Mouse (Mus musculus) embryo, embryonic 10 days (tissue): ENCODE results near the gene Olfr824.
"Not testable (repeated sequence)": the region's sequence is repeated elsewhere in the genome, so short reads cannot be mapped to it uniquely, and the experiment has no call there.

ENCODE experiments used
- DNase-seq: peaks from one replicate; pipeline ENCODE4 v3.0.0-alpha.2; 2015; ENCODE audit warnings: low spot score

Gene Olfr824

GRCm38 (mm10) chr10:130129900-130130299 is at the start of gene Olfr824:
TSS of gene Olfr824 (minus strand) at chr10:130130000.
- not testable (repeated sequence) for DNase-seq

- no peak for DNase-seq
Measured at GRCm38 (mm10) chr10:130166666-130167065, 36.9 kb upstream of the Olfr824 start, which contains the start of gene Olfr825. TSS of gene Olfr825 (minus strand) at chr10:130166766.

GRCm38 (mm10) chr10:130165196-130165595 is 35.4 kb upstream of the Olfr824 start:
- no peak for DNase-seq

- no peak for DNase-seq
Measured at GRCm38 (mm10) chr10:130144121-130144520, 14.3 kb upstream of the Olfr824 start.

DNA sequence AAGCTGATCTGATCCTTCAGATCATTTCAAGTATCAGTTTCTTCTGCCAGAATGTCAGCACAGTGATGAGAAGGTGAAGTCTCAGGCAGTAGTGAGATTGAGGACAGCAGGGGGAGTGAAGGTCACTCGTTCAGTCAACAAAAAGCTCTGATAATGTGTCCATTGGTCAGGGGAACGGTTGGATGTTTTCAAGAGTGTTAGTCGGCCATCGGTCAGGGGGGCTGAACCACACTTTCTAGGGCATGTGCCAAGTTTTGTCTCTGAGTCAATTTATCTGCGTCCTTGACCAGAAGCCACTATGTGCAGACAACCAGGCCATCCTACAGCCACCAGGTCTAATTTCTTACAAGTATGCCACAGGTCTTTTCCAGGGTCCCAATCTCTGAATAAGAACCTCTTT is 12.7 kb upstream of the Olfr824 start:
- DNase-seq, result not testable (repeated sequence)

DNA sequence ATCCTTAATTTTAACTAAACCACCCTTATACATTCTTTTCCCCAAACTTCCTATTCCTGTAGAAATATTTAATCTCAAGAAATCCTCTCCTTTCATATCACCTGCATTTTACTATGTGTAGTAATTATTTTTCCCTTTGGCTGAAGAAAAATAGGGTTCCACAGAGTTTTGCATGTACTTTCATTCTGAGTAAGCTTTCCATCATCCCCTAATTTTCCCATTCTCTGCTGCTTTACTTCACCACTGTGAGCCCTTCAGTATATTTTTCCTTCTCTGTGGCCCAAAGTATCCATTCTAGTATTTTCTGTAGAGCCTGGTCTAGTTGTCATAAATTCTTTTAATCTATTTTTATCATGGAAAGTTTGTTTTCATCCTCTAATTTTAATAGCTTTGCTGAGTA is 5.0 kb upstream of the Olfr824 start:
- DNase-seq, result no peak

- not testable (repeated sequence) for DNase-seq
Measured at GRCm38 (mm10) chr10:130116045-130116444, 13.8 kb downstream of the Olfr824 start.

DNA sequence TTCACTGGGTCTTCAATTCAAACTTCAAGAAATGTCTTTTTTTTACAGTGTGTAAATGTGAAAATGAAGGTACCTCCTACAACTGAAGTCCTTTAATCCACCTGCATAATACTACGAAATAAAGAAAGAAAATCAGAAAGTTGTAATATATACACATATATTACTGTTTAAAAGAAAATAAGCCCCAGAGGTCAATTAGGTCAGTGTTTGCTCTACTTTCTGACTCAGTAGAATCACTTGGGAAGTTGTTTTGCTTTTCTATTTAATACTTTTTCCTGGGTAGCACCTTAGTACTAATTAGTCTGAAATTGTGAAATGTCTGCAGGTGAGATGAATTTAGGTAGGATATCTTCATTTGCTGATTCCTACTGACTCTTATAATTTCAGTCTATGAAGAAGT is 14.5 kb downstream of the Olfr824 start, which contains the start of gene Olfr823:
Gene Olfr823, minus strand, starts transcription at position 101 of the 400 bp plus-strand sequence.
- not testable (repeated sequence) for DNase-seq

DNA sequence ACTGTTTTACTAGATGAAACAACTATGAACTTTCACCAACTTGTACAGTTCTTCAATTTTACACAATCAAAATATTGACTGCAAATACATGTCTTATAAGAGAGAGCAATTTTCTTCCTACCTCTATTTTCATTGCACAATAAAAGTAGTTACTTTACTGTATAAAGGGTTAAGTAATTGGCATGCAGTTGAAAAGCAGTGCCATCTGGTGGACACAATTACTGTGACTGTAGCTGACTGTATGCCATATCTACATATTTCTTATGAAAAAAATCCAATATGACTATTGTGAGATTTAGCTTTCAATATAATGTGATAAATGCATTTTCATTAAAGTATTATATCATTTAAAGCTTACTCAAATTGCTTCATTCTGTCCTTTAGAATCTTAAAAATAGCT is 33.7 kb downstream of the Olfr824 start:
- peak; percentile 17 for DNase-seq

- DNase-seq, result peak; percentile 54
Measured at GRCm38 (mm10) chr10:130092838-130093440, 36.9 kb downstream of the Olfr824 start.
